Mouse (Mus musculus): ENCODE data around the gene Upb1. TPM values are rescaled to one million over a fixed set of nuclear protein-coding genes. Genes with fewer than 3 reads are reported as not detected.

Upb1 gene
- polyA plus RNA-seq (2017; shearing (Covaris generic)), result 0.07 TPM

DNA sequence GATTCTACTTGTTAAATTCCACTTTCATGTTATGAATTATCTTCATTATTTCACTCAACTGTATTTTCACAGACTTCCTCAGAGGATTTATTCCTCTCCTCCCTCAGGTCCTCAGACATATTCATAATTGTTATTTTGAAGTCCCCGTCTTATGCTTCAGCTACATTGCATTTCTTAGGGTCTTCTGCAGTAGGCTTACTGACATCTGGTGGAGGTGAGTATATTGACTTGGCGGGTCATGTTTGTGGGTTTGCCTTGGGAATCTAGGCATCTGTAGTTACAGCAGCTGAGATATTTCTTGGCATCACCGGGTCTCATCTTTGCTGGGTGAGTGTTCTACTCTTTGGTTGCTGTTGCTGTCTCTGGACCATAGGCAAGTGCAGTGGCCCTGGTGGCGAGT, at the start of gene Upb1:
TSS of gene Upb1 (plus strand) at position 158 of the 400 bp plus-strand sequence.

Other genes with a start within 250 kb of the Upb1 start
- gene Specc1l, start 189.0 kb upstream of the Upb1 start, polyA plus RNA-seq (2017; shearing (Covaris generic)), result 23.5 TPM
- gene Adora2a, start 84.2 kb upstream of the Upb1 start, polyA plus RNA-seq (2017; shearing (Covaris generic)), result 58.9 TPM
- 218 TPM for gene Snrpd3, start 116.4 kb downstream of the Upb1 start, polyA plus RNA-seq (2017; shearing (Covaris generic))
- 22.6 TPM for gene Gucd1, start 116.9 kb downstream of the Upb1 start, polyA plus RNA-seq (2017; shearing (Covaris generic))
- gene Lrrc75b, start 159.2 kb downstream of the Upb1 start, polyA plus RNA-seq (2017; shearing (Covaris generic)), result 0.18 TPM
- 3.6 TPM for gene Ggt1, start 160.5 kb downstream of the Upb1 start, polyA plus RNA-seq (2017; shearing (Covaris generic))
- 0.59 TPM for gene Ggt5, start 188.2 kb downstream of the Upb1 start, polyA plus RNA-seq (2017; shearing (Covaris generic))
- 22.4 TPM for gene Susd2, start 242.9 kb downstream of the Upb1 start, polyA plus RNA-seq (2017; shearing (Covaris generic))

Data from activated CD4-positive, CD25-positive, alpha-beta regulatory T cell, adult 9 weeks (primary cell).